Mouse (Mus musculus): Measurements from ENCODE around the gene Foxa2.

The Foxa2 gene

DNA sequence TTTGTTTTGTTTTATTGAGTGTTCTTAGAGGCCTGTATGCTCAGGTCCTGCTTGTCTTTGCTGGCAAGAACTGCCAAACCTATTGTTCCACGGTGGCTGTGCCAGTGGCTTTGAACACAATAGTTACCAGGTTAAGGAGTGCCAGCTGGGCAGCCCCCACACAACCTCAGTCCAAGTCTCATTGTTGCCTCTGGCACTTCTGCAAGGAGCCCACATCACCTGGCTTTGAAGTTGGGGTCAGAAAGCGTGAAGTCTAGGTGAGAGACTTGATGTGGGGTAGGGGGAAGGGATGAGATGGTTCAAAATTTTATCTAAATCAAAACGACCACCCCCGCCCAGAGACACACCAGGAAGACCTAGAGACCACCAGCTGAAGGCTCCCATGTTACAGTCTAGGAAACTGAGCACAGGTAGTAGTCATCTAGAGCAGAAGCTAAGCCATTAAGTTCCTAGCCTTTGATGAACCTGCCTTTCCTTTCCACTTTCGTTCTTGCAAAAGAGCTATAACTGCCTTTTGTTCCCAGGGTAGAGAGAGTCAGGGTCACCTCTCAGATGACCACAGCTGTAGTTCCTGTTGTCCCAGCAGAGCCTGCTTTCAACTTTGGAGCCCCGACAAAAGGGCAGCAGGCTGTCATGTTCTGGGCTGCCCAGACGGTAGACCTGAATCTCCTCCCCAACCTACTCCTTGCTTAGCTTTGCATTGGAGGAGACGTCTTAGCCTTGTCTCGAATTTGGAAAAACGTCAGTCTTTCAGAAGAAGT is 48.4 kb downstream of the Foxa2 start:
- no peak for DNase-seq

DNA sequence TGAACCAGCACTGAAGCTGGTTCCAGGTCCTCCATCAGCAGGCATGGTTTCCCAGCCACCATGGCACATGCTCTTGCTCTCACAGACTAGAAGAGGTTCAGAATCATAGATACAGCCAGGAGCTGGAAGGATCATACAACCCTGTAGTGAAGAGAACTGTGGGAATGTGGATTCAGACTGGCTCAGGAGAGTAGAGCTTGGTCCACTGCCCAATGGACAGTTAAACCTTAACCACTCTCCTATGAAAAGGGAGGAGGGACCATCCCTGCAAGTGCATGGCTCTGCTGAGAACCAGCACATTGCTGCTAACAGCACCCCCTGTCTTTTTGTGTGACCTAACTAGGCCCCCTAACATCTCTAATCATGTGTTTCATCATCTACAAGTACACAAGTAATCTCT is 50.0 kb downstream of the Foxa2 start:
- no peak for DNase-seq

DNA sequence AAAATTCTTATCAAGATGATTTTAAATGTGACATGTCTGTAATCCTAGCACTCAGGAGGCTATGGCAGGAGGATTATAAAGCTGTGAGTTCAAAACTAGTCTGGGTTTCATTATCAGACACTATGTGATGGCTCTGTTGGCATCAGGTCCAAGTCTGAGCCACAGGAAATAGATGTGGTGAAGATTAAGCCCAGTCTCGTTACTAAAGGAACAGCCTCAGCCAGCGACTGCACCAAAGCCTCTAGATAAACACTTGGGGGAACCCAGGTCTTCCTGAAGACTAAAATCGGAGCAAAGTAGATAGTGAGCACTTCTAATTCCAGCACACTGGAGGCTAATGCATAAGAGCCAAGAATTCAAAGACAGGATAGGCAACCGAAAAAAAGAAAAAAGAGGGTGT is 52.9 kb downstream of the Foxa2 start:
- DNase-seq = no peak

DNA sequence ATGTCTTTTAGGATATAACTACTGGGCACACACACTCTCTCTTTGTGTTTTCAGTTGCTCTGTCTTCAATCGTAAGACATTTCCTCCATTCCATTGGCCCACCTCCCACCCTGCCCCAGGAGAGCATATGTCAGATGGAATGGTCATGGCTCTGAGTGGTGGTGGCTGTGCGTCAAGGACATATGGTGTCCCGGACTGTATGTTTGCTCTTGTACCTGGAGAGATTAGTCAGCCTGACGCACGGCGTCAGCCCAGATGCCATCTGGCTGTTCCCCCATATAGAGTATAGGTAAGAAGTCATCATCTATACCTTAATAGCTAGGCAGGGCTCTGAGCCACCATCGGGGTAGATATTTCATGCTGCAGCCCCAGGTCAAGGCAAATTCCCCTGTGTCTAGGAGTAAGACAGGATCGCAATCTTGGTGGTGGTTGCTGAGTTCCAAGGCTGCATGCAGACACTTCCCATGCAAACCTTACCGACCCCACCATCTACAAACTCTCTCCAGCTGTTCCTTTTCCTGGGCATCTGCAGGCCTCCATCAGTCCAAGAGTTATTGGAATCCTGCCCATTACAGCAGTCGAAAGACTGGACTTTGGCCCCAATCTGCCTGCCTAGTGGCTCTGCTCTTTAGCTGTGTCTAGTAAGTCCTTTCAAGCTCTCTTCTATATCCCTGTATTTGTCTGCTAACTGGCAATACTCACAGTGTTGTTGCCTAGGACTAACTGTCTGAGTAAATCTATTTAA is 53.7 kb downstream of the Foxa2 start:
- no peak for DNase-seq

Data from spleen, adult 18-20 months (tissue).